Mouse (Mus musculus) left cerebral cortex, postnatal 14 days (tissue): ENCODE measurements around the gene Aldh4a1. TPM values are rescaled to one million over a fixed set of nuclear protein-coding genes. Genes with fewer than 3 reads are reported as not detected.

Experiments
- microRNA-seq, 2 experiments: library from miRNA; unstranded; fragments of <30 nt; microRNA quantifications; one replicate each; pipeline ENCODE4 v1.2.0; 2022
- total RNA-seq, 2 experiments: library from RNA; stranded (reverse); gene quantifications; 2 replicates each; pipeline ENCODE4 v1.2.3; 2021

Aldh4a1 gene
- total RNA-seq, 2 experiments from 2014 or later = 17.4 to 18.1 TPM

Small RNAs within 50 kb of the gene (microRNA-seq; reads per million reads assigned to microRNA genes)
- gene Gm25571 = 0 reads per million in 2 experiments
- gene Mir7020 = 1.7 to 2.1 reads per million in 2 experiments

Other genes with a start within 250 kb of the Aldh4a1 start
- gene Iffo2, start 92.3 kb upstream of the Aldh4a1 start, total RNA-seq = 10 to 100 TPM; 17.2 to 19.6 TPM
- gene Gm21969, start 19.7 kb upstream of the Aldh4a1 start, total RNA-seq = not detected
- gene Tas1r2, start 30.7 kb downstream of the Aldh4a1 start, total RNA-seq = not detected
- gene Pax7, start 210.7 kb downstream of the Aldh4a1 start, total RNA-seq = not detected